Mouse (Mus musculus) liver, postnatal 0 days (tissue): ENCODE data around the gene Atp6v1g1.

ENCODE experiments used
- CTCF ChIP-seq: sonication (generic); IDR thresholded peaks from 2 replicates; pipeline ENCODE4 v1.5.1; 2016; ENCODE audit warnings: antibody characterized with exemption, low read depth
- EP300 ChIP-seq: IDR thresholded peaks from 2 replicates; pipeline ENCODE4 v1.6.1; 2016; ENCODE audit warnings: antibody characterized with exemption, low read depth, mild to moderate bottlenecking

GRCm38 (mm10) chr4:63567712-63568390 lies 23.3 kb downstream of the Atp6v1g1 start:
- TF ChIP-seq CTCF (no peak), EP300 (no peak)
